Mouse (Mus musculus) CD4-positive, CD25-positive, alpha-beta regulatory T cell, adult 4 months (primary cell): ENCODE measurements around the gene Scaf4. TPM values are rescaled to one million over a fixed set of nuclear protein-coding genes. Genes with fewer than 3 reads are reported as not detected.

Experiments
- ATAC-seq: one replicate; pipeline ENCODE4 v1.8.0; 2017
- polyA plus RNA-seq, 2 experiments: library from polyadenylated mRNA; unstranded; fragments of 100-300 nt; shearing (Covaris generic); gene quantifications; one replicate each; pipeline ENCODE4 v1.2.1; 2017

Gene Scaf4
- polyA plus RNA-seq, 2 experiments from 2014 or later = 9.9 to 11.4 TPM

DNA sequence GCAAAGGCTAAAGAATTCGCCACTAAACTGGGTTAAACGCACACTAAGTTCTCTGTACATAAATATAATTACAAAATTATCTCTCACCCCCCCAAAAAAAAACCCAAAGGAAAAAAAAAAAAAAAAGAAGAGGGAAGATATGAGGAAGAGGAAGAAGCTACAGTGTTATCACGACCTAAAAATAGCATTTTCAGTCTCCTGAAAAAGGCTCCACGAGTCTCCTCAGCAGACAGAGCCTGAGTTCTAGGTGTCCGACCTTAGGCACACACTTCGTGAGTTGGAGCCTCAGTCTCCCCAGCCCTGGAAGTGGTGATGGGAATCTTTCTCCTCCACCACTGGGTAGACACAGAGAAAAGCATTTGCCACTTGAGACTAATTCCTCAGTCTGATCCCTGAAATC is 85.7 kb downstream of the Scaf4 start:
- no peak for ATAC-seq

DNA sequence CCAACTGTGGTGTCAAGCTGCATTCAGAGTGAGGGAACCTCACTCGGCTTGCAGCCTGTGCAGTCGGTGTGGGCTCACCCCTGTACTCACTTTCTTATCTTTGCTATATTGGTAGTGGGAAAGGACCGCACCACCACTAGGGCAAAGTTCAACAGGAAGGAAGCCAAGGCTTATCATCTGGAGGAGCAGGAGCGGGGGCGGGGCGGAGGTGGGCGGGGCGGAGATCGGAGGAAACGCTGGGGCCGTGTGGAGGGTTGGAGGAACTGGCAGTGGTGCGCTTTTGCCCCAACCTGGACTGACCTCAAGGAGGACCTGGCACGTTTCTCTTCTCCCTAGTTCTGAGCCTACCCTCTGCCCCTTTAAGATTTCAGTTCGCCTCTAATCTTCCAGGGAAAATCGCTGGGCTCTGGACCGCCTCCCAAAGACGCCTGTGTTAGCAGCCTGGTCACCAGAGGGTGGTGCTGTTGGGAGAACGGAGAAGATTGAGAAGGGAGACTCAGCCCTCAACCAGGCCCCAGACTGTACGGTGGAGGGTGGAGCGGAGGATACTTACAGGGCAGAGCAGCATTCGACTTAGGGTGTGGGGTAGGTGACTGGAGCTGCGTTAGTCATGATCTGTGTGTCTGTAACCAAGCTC is 86.8 kb downstream of the Scaf4 start:
- ATAC-seq = peak; percentile 91

DNA sequence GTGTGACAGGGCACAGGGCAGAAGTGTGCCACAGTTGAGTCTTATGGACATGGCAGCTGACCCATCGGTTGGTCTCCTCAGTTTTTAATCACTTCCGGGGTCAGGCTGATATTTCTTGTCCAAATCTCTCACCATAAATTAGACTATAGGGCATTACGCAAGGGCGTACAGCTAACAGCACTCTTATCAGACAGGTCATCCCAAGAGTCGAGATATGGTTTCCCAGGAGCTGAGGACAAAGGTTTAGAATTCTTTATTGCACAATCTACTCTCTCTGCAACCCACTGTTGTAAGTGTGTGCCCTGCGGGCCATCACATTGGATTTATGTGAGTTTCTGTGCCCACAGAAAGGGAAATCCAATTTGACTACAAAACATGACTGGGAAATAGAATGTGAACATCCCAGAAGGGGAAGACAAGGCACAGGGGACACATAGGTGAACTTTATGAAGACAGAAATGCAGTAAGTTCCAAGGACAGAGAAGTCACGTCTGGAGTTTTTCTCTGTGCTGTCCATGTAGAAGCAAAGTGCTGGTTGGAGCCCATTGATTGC is 87.5 kb downstream of the Scaf4 start:
- no peak for ATAC-seq

DNA sequence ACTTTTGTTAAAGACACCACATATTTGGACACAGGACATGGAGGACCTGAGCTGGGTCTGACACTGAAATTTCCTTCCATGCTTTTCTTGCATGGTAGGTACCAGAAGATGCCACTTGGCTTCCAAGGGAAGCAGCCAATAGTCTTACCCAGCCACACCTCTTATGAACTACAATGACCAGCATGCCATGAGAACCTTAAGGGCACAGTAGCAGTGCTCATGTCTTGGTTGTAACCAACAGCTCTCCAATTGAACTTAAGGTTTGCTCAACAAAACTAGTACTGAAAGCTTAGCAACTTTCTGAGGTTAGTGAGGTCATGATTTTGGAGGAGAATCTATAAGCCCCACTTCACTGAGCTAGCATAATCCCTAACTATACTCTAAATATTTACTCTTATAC is 90.6 kb downstream of the Scaf4 start:
- ATAC-seq = no peak

DNA sequence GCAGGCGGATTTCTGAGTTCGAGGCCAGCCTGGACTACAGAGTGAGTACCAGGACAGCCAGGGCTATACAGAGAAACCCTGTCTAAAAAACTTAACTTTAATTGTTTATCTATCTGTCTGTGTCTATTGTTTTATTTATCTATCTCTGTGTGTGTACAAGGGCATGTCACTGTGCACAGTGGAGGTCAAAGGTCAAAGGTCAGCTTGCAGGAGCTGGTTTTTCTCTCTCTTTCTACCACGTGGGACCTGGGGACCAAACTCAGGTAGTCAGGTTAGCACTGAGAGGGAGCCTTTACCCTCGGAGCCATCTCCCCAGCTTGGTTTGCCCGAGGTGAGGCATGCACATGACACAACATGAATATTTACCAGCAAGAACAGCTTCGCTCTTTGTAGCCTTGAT is 93.0 kb downstream of the Scaf4 start:
- ATAC-seq = no peak

DNA sequence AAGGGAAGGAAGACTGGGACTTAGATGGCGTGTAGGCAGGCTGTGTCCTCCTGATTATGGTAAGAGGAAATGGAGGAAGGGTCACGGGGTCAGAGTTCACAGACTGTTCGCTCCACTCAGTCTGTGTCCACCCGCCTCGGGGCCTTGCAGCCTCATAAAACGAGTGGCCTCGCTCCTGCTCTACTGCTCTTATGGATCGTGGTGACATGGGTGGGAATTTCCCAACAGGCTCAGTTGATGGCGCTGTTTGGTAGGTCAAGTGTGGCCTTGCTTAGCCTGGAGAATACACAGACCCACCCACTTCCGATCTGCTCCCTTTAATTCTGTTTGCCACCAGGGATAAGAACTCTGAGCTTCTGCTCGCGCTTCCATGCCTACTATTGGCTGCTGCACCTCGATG is 96.8 kb downstream of the Scaf4 start:
- ATAC-seq = no peak

DNA sequence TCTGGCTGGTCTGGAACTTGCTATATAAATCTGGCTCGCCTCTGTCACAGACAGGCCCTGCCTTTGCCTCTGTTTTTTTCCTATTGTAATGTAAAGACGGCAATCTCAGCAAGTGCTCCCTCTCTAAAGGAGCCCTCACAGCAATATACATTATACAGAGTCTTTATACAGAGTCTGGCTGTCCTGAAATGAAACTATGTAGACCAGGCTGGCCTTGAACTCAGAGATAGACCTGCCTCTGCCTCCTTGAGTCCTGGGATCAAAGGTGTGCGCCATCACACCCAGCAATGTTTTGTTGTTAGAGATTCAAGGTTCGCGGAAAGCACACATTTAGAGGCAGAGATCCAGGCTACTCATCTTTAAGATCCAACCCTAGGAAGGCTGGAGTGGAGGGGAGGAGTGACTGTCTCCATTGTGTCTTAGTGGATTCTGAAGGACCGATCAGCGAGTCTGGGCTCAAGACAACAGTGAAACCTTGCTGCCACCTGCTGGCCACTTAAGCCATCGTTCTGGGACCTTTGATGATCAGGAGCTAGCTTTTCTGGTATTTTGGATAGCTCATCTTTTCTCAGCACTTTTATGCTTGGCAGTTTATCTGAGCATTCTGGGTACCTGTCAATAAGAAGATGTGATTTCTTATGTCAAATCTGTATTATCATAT is 98.2 kb downstream of the Scaf4 start:
- peak; percentile 96 for ATAC-seq

DNA sequence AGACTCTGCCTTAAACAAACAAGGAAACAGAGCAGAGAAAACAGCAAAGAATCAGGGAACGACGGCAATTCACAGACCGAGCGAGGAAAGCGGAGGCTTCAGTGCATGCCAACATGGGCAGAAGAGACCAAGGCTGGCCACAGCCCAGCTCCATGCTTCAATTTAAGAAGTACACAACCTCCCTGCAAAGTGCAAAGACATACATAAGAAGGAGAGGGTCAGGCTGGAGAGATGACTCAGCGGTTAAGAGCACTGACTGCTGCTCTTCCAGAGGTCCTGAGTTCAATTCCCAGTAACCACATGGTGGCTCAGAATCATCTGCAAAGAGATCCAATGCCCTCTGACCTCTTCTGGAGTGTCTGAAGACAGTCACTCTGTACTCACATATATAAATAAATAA is 100.2 kb downstream of the Scaf4 start:
- no peak for ATAC-seq

DNA sequence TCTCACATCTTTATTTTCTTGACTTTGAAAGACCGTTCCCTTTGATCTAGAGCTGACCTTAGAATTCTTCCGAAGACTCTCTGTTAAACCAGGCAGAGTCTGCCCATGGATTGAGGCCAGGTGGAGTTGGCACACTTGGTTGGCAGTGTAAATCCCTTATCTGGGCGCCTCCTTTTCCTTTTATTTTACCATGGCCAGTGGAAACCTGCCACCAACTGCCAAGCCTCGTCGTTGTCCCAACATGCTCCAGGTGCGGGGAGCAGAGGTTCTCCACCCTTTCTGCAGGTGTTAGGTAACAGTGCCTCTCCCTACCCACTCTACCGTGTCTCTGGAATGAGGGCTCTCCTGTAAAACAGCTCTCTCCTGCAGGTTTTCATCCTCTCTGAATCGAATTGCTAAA is 102.6 kb downstream of the Scaf4 start:
- ATAC-seq = no peak

DNA sequence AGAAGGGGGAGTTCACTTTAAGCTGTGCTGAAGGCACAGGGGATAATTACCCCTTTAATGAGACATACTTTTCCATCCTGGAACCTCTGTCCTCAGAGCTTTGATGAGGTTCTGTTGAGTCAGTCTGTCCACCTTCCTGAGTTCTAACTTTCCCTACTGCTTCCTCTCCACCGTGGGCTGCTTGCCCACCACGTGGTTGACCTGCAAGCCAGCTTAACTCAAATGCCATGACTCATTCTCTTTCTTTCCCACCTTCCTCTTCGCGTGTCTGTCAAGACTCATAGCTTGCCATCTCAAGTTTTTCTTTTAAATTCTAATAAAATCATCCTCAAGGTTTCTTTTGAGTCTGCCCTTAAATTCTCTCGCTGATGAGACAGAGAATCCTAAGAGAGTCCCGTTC is 103.3 kb downstream of the Scaf4 start:
- no peak for ATAC-seq

DNA sequence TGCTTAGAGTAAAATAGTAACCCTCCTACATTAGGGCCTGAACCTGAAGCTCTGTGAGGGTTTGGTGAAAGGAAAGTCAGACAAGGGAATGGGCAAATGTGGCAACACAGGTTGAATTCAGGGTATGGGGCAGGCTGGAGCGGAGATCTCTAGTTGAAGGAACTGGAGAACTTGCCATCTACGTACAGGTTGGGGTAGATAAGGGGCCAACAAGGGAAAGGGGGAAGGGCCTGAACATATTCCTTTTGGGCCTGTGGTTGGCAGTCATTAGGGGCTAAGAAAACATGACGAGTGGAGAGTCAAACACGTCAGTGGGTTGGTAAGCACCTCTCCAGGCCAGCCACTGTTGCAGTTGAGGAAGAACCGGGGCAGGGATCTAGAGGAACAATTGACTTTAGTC is 104.4 kb downstream of the Scaf4 start:
- ATAC-seq = no peak

DNA sequence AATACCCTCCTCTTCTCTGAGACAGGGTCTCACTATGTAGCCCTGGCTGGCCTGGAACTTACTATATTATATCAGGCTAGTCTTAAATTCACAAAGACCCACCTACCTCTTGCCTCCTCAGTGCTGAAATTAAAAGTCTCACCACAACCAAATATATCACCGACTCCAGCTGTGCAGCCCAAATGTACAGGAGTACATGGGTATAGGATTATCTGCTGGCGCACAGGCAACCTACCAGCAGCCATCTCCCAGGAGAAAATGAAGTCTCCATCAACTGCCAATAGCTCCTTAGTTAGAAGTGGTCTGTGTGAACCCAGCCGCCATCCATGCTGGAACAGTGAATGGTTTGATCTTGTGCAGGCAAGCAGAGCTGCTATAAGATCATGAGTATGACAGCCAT is 105.9 kb downstream of the Scaf4 start:
- ATAC-seq = no peak

DNA sequence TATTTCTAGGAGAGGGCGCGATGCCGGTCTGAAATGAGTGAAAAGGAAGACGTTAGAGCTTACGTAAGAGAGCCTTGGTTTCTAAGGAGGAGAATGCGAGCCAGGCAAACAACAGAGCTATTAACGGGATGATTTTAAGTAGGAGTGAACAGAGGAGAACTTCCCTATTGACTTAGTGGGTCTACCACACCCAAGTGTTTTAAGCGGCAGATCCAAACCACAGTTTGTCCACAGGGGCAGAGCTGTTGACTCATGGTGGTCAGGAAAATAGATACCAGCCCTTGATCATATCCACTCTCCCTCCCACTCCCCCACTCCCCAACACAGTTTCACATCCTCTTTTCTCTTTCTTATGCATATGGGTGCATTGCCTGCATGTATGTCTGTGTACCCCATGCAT is 106.9 kb downstream of the Scaf4 start:
- ATAC-seq = no peak

DNA sequence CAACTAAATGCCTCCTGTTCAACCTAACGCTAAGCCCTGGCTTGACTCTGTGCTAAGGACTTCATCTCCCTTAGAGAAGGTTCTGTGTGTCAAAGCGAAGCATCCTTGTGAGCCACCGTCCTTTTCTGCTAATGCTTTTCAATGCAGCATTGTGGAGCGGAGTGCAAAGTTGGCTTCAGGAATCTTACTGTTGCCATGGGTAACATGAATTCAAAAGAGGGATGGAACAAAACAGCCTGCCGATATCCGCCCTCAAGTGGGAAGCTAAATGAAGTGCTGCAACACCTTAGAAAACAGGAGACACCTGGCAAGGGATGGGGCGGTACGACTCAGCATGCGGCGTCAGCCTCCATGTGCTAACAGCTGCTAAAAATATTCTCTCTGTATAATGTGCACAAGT is 107.8 kb downstream of the Scaf4 start:
- ATAC-seq = no peak

Other genes with a start within 250 kb of the Scaf4 start
- 10 to 100 TPM; 53.3 to 54.6 TPM for gene Tiam1, start 140.7 kb downstream of the Scaf4 start, polyA plus RNA-seq
- gene Sod1, start 63.7 kb downstream of the Scaf4 start, polyA plus RNA-seq = 1,000 to 10,000 TPM; 1,036 to 1,092 TPM
- gene Hunk, start 101.5 kb upstream of the Scaf4 start, polyA plus RNA-seq = not detected